Mouse (Mus musculus): ENCODE measurements around the gene Asphd2.

- TF ChIP-seq CTCF (IDR thresholded peaks at IDR 0.05; ENCODE audit: borderline replicate concordance, control insufficient read depth, extremely low read depth, insufficient read depth, low read length, poor library complexity) (no peak), POLR2A (IDR thresholded peaks at IDR 0.05; ENCODE audit: control insufficient read depth, extremely low read depth, insufficient read depth, low read length, poor library complexity) (no peak)
Measured at GRCm38 (mm10) chr5:112371933-112372332, 22.7 kb downstream of the Asphd2 start.

Measured in thymus, adult 2 months (tissue).